ENCODE assay signal across 16 mouse cellular contexts in the genomic region with DNA sequence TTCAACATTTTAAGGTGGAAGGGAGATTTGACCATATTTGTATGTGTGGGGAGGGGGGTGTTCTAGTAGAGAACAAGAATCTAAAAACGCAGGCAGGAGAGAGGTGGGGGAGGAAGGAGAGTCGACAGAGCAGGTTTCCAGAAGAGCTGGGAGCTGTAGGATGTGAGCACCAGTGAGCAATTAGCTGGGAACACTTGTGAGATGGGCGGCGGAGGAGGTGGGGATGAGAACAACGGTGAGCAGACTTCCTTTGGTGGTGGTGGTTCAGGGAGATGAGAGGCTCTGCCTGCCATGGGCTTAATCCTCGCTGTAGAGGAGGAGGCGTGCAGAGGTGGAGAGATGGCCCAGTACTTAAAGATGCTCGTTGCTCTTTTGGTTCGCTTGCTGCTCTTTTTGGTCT. TPM values are rescaled to one million over a fixed set of nuclear protein-coding genes. Genes with fewer than 3 reads are reported as not detected.
DNase-seq lines count a peak whose midpoint lies in the region.
"Had no signal": no experiment of that assay in that cellular context is flagged by ENCODE, and none has a peak within 500 bp of the region (broad histone marks: within the 10 kb centered on the region; RNA-seq: fewer than 3 reads in every experiment).

No protein-coding gene starts in this region.

- DNase-seq in left cerebral cortex, adult 11 months (ENCODE audit: low spot score), result peak; percentile 40
- no peak for DNase-seq in left cerebral cortex, postnatal 10 days (ENCODE audit: extremely low spot score in 1 of 2, low spot score in 2 of 2)
- peak; percentile 49 to 54 for DNase-seq in frontal cortex, postnatal 36 days (ENCODE audit: low spot score in 2 of 2)
- DNase-seq in left cerebral cortex, postnatal 36 days (ENCODE audit: low spot score in 2 of 2), result peak; percentile 61 to 70
- peak; percentile 75 for DNase-seq in telencephalon, adult 2 months (ENCODE audit: low read depth, low spot score)
- DNase-seq in adrenal gland, postnatal 25 days, result no peak
- no peak for DNase-seq in retina, postnatal 1 day
- DNase-seq: adrenal gland, postnatal 36 days; cerebellum, adult 11 months; cerebellum, adult 9-11 months; heart, postnatal 36 days; kidney, adult 9 months; kidney, postnatal 36 days; lung, embryonic 14.5 days; thymus, postnatal 14 days had no signal

- intact Hi-C loops in left cerebral cortex, postnatal 10 days (cut with DNase I), result no loop called here
- intact Hi-C loops in left cerebral cortex, postnatal 36 days (cut with DNase I), result no loop called here

RNA-seq across cellular contexts. Expression of gene 5730409E04Rik, which starts 32.3 kb away (rescaled TPM):
- total RNA-seq in left cerebral cortex, postnatal 10 days (2021), result 10 to 100 TPM; 82.3 to 84.7 TPM
- total RNA-seq in left cerebral cortex, postnatal 36 days (2021), result 10 to 100 TPM; 71.5 to 80.3 TPM
- 13.7 and 17.4 TPM in 2 replicates for total RNA-seq in adrenal gland, postnatal 25 days (2021)
- total RNA-seq: neutrophil, adult 5-6 weeks had no signal

RNA-seq across cellular contexts. Expression of gene Psmb2, which starts 35.5 kb away (rescaled TPM):
- total RNA-seq in left cerebral cortex, postnatal 10 days (2021), result 100 to 1,000 TPM; 126 TPM
- total RNA-seq in left cerebral cortex, postnatal 36 days (2021), result 100 to 1,000 TPM in 1 of 2 experiments, 10 to 100 TPM in 1; 95.5 to 100 TPM
- 149 and 179 TPM in 2 replicates for total RNA-seq in adrenal gland, postnatal 25 days (2021)

Comparison
In these comparisons a context has a peak if more than half of its experiments do, and no peak if none do; other contexts are left out.
1. DNase-seq: peak in left cerebral cortex, adult 11 months (single experiment), frontal cortex, postnatal 36 days (2 of 2), left cerebral cortex, postnatal 36 days (2 of 2) and telencephalon, adult 2 months (single experiment); none in left cerebral cortex, postnatal 10 days (0 of 2), adrenal gland, postnatal 25 days (single experiment) and retina, postnatal 1 day (single experiment).